Mouse (Mus musculus): ENCODE data around the gene Nyap2. TPM values are rescaled to one million over a fixed set of nuclear protein-coding genes. Genes with fewer than 3 reads are reported as not detected.

Nyap2 gene
- polyA plus RNA-seq, 1 experiment = 0.06 TPM

- H3K27ac ChIP-seq (ENCODE audit: insufficient read depth, low read depth, low read length) = no peak overlapping the region
- DNase-seq = no peak
- H3K27me3 ChIP-seq (replicated peaks; ENCODE audit: control insufficient read depth, insufficient read depth, low read length) = no peaks in the 10 kb centered on the region
- no peak overlapping the region for H3K4me3 ChIP-seq (ENCODE audit: insufficient read depth, low read depth, low read length)
- H3K36me3 ChIP-seq (ENCODE audit: control insufficient read depth, insufficient read depth, low read length) = no peaks in the 10 kb centered on the region
- WGBS = 73% methylated on average over 1 of the region's 1 CpGs
- H3K4me1 ChIP-seq (ENCODE audit: control insufficient read depth, insufficient read depth, low read length) = no peaks in the 10 kb centered on the region
- no peak for TF ChIP-seq CTCF (conservative IDR thresholded peaks at IDR 0.05; ENCODE audit: insufficient read depth, insufficient read length, low read depth, low read length)
- TF ChIP-seq POLR2A (IDR thresholded peaks at IDR 0.05; ENCODE audit: low read depth, low read length) = no peak
These were observed 25.0 kb downstream of the Nyap2 start for GRCm38 (mm10) chr1:81101749-81102148.

- TF ChIP-seq POLR2A (IDR thresholded peaks at IDR 0.05; ENCODE audit: low read depth, low read length) (no peak), CTCF (conservative IDR thresholded peaks at IDR 0.05; ENCODE audit: insufficient read depth, insufficient read length, low read depth, low read length) (no peak)
- no peak overlapping the region for H3K27ac ChIP-seq (ENCODE audit: insufficient read depth, low read depth, low read length)
These were observed 43.0 kb downstream of the Nyap2 start for GRCm38 (mm10) chr1:81119732-81120131.

GRCm38 (mm10) chr1:81132007-81132712 lies 55.4 kb downstream of the Nyap2 start:
- Histone ChIP-seq H3K27me3 (replicated peaks; ENCODE audit: control insufficient read depth, insufficient read depth, low read length) (no peaks in the 10 kb centered on the region), H3K27ac (ENCODE audit: insufficient read depth, low read depth, low read length) (no peak overlapping the region), H3K36me3 (ENCODE audit: control insufficient read depth, insufficient read depth, low read length) (no peaks in the 10 kb centered on the region), H3K4me3 (ENCODE audit: insufficient read depth, low read depth, low read length) (no peak overlapping the region), H3K4me1 (ENCODE audit: control insufficient read depth, insufficient read depth, low read length) (no peaks in the 10 kb centered on the region)
- WGBS = 60% methylated on average over 8 of the region's 8 CpGs
- TF ChIP-seq POLR2A (IDR thresholded peaks at IDR 0.05; ENCODE audit: low read depth, low read length) (no peak), CTCF (conservative IDR thresholded peaks at IDR 0.05; ENCODE audit: insufficient read depth, insufficient read length, low read depth, low read length) (no peak)
- no peak for DNase-seq

More at GRCm38 (mm10) chr1:81119732-81120131, 43.0 kb downstream of the Nyap2 start:
- Histone ChIP-seq H3K36me3 (ENCODE audit: control insufficient read depth, insufficient read depth, low read length) (no peaks in the 10 kb centered on the region), H3K4me1 (ENCODE audit: control insufficient read depth, insufficient read depth, low read length) (no peaks in the 10 kb centered on the region), H3K4me3 (ENCODE audit: insufficient read depth, low read depth, low read length) (no peak overlapping the region), H3K27me3 (replicated peaks; ENCODE audit: control insufficient read depth, insufficient read depth, low read length) (no peaks in the 10 kb centered on the region)
- DNase-seq = no peak

- H3K27me3 ChIP-seq (replicated peaks; ENCODE audit: control insufficient read depth, insufficient read depth, low read length) = no peaks in the 10 kb centered on the region
- no peak overlapping the region for H3K27ac ChIP-seq (ENCODE audit: insufficient read depth, low read depth, low read length)
- no peaks in the 10 kb centered on the region for H3K36me3 ChIP-seq (ENCODE audit: control insufficient read depth, insufficient read depth, low read length)
- H3K4me3 ChIP-seq (ENCODE audit: insufficient read depth, low read depth, low read length) = no peak overlapping the region
- no peaks in the 10 kb centered on the region for H3K4me1 ChIP-seq (ENCODE audit: control insufficient read depth, insufficient read depth, low read length)
- TF ChIP-seq POLR2A (IDR thresholded peaks at IDR 0.05; ENCODE audit: low read depth, low read length) = no peak
- TF ChIP-seq CTCF (conservative IDR thresholded peaks at IDR 0.05; ENCODE audit: insufficient read depth, insufficient read length, low read depth, low read length) = no peak
- DNase-seq = no peak
These were observed 67.1 kb downstream of the Nyap2 start for GRCm38 (mm10) chr1:81143855-81144254.

GRCm38 (mm10) chr1:81145576-81145975 lies 68.8 kb downstream of the Nyap2 start:
- H3K4me3 ChIP-seq (ENCODE audit: insufficient read depth, low read depth, low read length) = no peak overlapping the region
- no peaks in the 10 kb centered on the region for H3K4me1 ChIP-seq (ENCODE audit: control insufficient read depth, insufficient read depth, low read length)
- no peak for TF ChIP-seq CTCF (conservative IDR thresholded peaks at IDR 0.05; ENCODE audit: insufficient read depth, insufficient read length, low read depth, low read length)
- no peak for TF ChIP-seq POLR2A (IDR thresholded peaks at IDR 0.05; ENCODE audit: low read depth, low read length)
- H3K27me3 ChIP-seq (replicated peaks; ENCODE audit: control insufficient read depth, insufficient read depth, low read length) = no peaks in the 10 kb centered on the region
- H3K36me3 ChIP-seq (ENCODE audit: control insufficient read depth, insufficient read depth, low read length) = no peaks in the 10 kb centered on the region
- no peak overlapping the region for H3K27ac ChIP-seq (ENCODE audit: insufficient read depth, low read depth, low read length)
- DNase-seq = no peak

- TF ChIP-seq CTCF (conservative IDR thresholded peaks at IDR 0.05; ENCODE audit: insufficient read depth, insufficient read length, low read depth, low read length) (no peak), POLR2A (IDR thresholded peaks at IDR 0.05; ENCODE audit: low read depth, low read length) (no peak)
- no peak for DNase-seq
- H3K36me3 ChIP-seq (ENCODE audit: control insufficient read depth, insufficient read depth, low read length) = no peaks in the 10 kb centered on the region
- H3K4me3 ChIP-seq (ENCODE audit: insufficient read depth, low read depth, low read length) = no peak overlapping the region
- H3K27me3 ChIP-seq (replicated peaks; ENCODE audit: control insufficient read depth, insufficient read depth, low read length) = no peaks in the 10 kb centered on the region; the same call in 1 of the 2 replicates
- no peaks in the 10 kb centered on the region for H3K4me1 ChIP-seq (ENCODE audit: control insufficient read depth, insufficient read depth, low read length)
- no peak overlapping the region for H3K27ac ChIP-seq (ENCODE audit: insufficient read depth, low read depth, low read length)
- 82% methylated on average over 3 of the region's 3 CpGs for WGBS
These were observed 92.5 kb downstream of the Nyap2 start for GRCm38 (mm10) chr1:81169245-81169644.

- TF ChIP-seq CTCF (conservative IDR thresholded peaks at IDR 0.05; ENCODE audit: insufficient read depth, insufficient read length, low read depth, low read length) = no peak
- TF ChIP-seq POLR2A (IDR thresholded peaks at IDR 0.05; ENCODE audit: low read depth, low read length) = no peak
- H3K4me1 ChIP-seq (ENCODE audit: control insufficient read depth, insufficient read depth, low read length) = no peaks in the 10 kb centered on the region
- no peak overlapping the region for H3K27ac ChIP-seq (ENCODE audit: insufficient read depth, low read depth, low read length)
- no peaks in the 10 kb centered on the region; the same call in 1 of the 2 replicates for H3K27me3 ChIP-seq (replicated peaks; ENCODE audit: control insufficient read depth, insufficient read depth, low read length)
- no peak for DNase-seq
- no peak overlapping the region for H3K4me3 ChIP-seq (ENCODE audit: insufficient read depth, low read depth, low read length)
- no peaks in the 10 kb centered on the region for H3K36me3 ChIP-seq (ENCODE audit: control insufficient read depth, insufficient read depth, low read length)
These were observed 96.0 kb downstream of the Nyap2 start for GRCm38 (mm10) chr1:81172703-81173102.
